ENCODE assay signal across 11 mouse cellular contexts in genomic region chr16:34560814-34561213, GRCm38 (mm10). TPM values are rescaled to one million over a fixed set of nuclear protein-coding genes. Genes with fewer than 3 reads are reported as not detected.
DNase-seq lines count a peak whose midpoint lies in the region; ATAC-seq lines count a peak whose summit lies in the region.
"Had no signal": no experiment of that assay in that cellular context is flagged by ENCODE, and none has a peak within 500 bp of the region (broad histone marks: within the 10 kb centered on the region; RNA-seq: fewer than 3 reads in every experiment).

No protein-coding gene starts in this region.

- intact Hi-C loops in left cerebral cortex, postnatal 4 days (cut with DNase I), result no loop called here
- intact Hi-C loops in left cerebral cortex, postnatal 25 days (cut with DNase I), result loop anchor here (5.0 kb wide), 1 partner anchor 34 kb away; no protein-coding TSS in a partner anchor

- DNase-seq in cerebellum, adult 11 months, result no peak
- peak; percentile 50 to 52 for DNase-seq in left cerebral cortex, adult 18-20 months (ENCODE audit: low spot score in 2 of 2)
- DNase-seq in left cerebral cortex, postnatal 4 days, result no peak
- peak; percentile 12 for DNase-seq in cerebellum, adult 8-10 months
- DNase-seq in left cerebral cortex, postnatal 25 days (ENCODE audit: low spot score in 2 of 2), result peak; percentile 31 to 88
- no peak for DNase-seq in adrenal gland, adult 18-20 months (ENCODE audit: low spot score in 2 of 2)
- DNase-seq in embryo, embryonic 10 days (ENCODE audit: low spot score), result no peak
- DNase-seq: heart, postnatal 10 days; thymus, postnatal 36 days had no signal

- ATAC-seq in cerebellum, adult (ENCODE audit: insufficient number of reproducible peaks, low FRiP score, low TSS enrichment), result peak; percentile 50
- ATAC-seq: inflammation-experienced regulatory T-cells, adult 6 months had no signal

RNA-seq across cellular contexts. Expression of gene Kalrn, which starts 12.5 kb away (rescaled TPM):
- total RNA-seq in left cerebral cortex, adult 18-20 months (2021), result 100 to 1,000 TPM; 448 to 531 TPM
- total RNA-seq in left cerebral cortex, postnatal 4 days (2021), result 100 to 1,000 TPM; 233 to 236 TPM
- total RNA-seq in left cerebral cortex, postnatal 25 days (2021), result 100 to 1,000 TPM; 478 to 544 TPM
- 10 to 100 TPM in 1 of 2 experiments, 1 to 10 TPM in 1; 7.2 to 10.4 TPM for total RNA-seq in adrenal gland, adult 18-20 months (2021)

Comparison
In these comparisons a context has a peak if more than half of its experiments do, and no peak if none do; other contexts are left out.
1. DNase-seq: peak in left cerebral cortex, adult 18-20 months (2 of 2), cerebellum, adult 8-10 months (single experiment) and left cerebral cortex, postnatal 25 days (2 of 2); none in cerebellum, adult 11 months (single experiment), left cerebral cortex, postnatal 4 days (single experiment), adrenal gland, adult 18-20 months (0 of 2) and embryo, embryonic 10 days (single experiment).
2. RNA of gene Kalrn, which starts 12.5 kb away (total RNA-seq): 478 to 544 TPM in left cerebral cortex, postnatal 25 days, 448 to 531 TPM in left cerebral cortex, adult 18-20 months and 233 to 236 TPM in left cerebral cortex, postnatal 4 days; 7.2 to 10.4 TPM in adrenal gland, adult 18-20 months; every median in the first group is over 10 times any median in the second.